Mouse (Mus musculus): ENCODE data around the gene Ifngr1. TPM values are rescaled to one million over a fixed set of nuclear protein-coding genes. Genes with fewer than 3 reads are reported as not detected.

Gene Ifngr1
- total and polyA plus RNA-seq, 3 experiments: 15.4 to 18.6 TPM; not detected in 1

DNA sequence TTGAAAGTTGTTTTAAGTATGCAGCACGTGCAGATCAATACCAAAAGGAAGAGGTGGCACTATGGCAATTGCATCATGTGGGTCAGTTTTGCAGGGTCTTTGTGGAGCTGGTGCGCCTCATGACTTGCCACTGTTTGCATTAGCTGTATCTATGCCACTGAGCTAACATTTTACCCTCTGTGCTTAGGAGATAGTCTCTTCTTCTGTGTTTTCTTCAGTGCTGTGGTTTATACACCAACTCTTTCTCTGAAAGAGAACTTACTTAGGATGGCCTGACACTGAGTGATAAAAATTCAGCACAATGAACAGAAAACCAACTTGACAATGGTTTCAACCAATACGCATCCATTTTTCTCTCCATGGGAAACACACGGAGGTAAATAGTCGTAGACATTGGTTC lies 5.9 kb upstream of the Ifngr1 start (continued):
- no peak for TF ChIP-seq CTCF (IDR thresholded peaks at IDR 0.05 in 2 of 3, conservative IDR thresholded peaks at IDR 0.05 in 1 of 3; ENCODE audit: control insufficient read depth in 1 of 3, insufficient read depth in 1 of 3, low read depth in 2 of 3, low read length in 3 of 3, poor library complexity in 1 of 3, severe bottlenecking in 1 of 3)
- TF ChIP-seq MYC (IDR thresholded peaks at IDR 0.05; ENCODE audit: low read depth, low read length): no peak
- TF ChIP-seq RCOR1 (IDR thresholded peaks at IDR 0.05; ENCODE audit: low read depth, low read length): no peak
- TF ChIP-seq ZMIZ1 (IDR thresholded peaks at IDR 0.05; ENCODE audit: low read depth, low read length): no peak
- TF ChIP-seq RAD21 (IDR thresholded peaks at IDR 0.05; ENCODE audit: low read depth, low read length): no peak
- TF ChIP-seq ZNF384 (IDR thresholded peaks at IDR 0.05; ENCODE audit: low read depth, low read length): no peak
- peak; percentile 52; the same call in 1 of the 2 replicates for TF ChIP-seq GATA1 (IDR thresholded peaks at IDR 0.05; ENCODE audit: low read depth, low read length)
- TF ChIP-seq E2F4 (IDR thresholded peaks at IDR 0.05; ENCODE audit: borderline replicate concordance, low read depth, low read length): no peak
- no peak for TF ChIP-seq MXI1 (IDR thresholded peaks at IDR 0.05; ENCODE audit: low read depth, low read length)
- no peak for TF ChIP-seq USF2 (IDR thresholded peaks at IDR 0.05; ENCODE audit: borderline replicate concordance in 1 of 2, insufficient read depth in 1 of 2, low read depth in 1 of 2, low read length in 2 of 2)
- no peak for TF ChIP-seq ELF1 (IDR thresholded peaks at IDR 0.05; ENCODE audit: low read depth, low read length)
- TF ChIP-seq TBP (IDR thresholded peaks at IDR 0.05; ENCODE audit: low read depth, low read length): no peak
- no peak for TF ChIP-seq CHD2 (IDR thresholded peaks at IDR 0.05; ENCODE audit: low read length)
- TF ChIP-seq GABPA (IDR thresholded peaks at IDR 0.05; ENCODE audit: low read depth, low read length): no peak
- no peak for TF ChIP-seq MEF2A (IDR thresholded peaks at IDR 0.05; ENCODE audit: extremely low read depth, insufficient replicate concordance, low read depth, low read length, poor library complexity, severe bottlenecking)
- TF ChIP-seq MAX (IDR thresholded peaks at IDR 0.05; ENCODE audit: low read length): 0 out of 2 replicates have a peak, but pooled peaks have one; percentile 29

DNA sequence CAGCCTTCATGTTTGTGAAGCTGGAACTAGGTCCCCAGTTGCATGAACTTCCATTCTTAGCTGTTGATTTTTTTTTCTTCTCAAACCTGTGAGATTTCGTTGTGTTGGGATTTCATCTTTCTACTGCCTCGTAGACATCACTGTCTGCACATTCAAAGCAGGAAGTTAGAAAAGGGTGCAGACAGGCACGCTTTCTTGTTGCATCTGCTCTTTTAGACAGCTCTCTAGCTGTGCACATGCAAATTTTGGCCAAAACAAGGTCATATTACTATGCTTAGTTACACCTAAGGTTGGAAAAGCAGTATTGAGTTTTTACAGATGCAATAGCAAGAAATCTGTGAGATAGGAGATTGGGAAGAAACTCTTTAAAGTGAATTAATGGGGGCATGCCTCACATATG lies 4.5 kb upstream of the Ifngr1 start:
- DNase-seq (ENCODE audit: low read depth, low spot score): no peak
- H3K27me3 ChIP-seq (ENCODE audit: control insufficient read depth in 1 of 2, insufficient read depth in 2 of 2, low read length in 2 of 2): no peaks in the 10 kb centered on the region
- no peaks in the 10 kb centered on the region for H3K9me3 ChIP-seq (replicated peaks; ENCODE audit: insufficient read depth, low read length)
- H3K36me3 ChIP-seq (ENCODE audit: control insufficient read depth in 1 of 2, insufficient read depth in 2 of 2, low read length in 2 of 2): peaks cover 0 to 46% of the 10 kb centered on the region in 2 experiments; a peak in 2 of 4 replicates
- H3K27ac ChIP-seq (ENCODE audit: control insufficient read depth, low read depth, low read length): no peak overlapping the region
- peaks cover 2% of the 10 kb centered on the region; the same call in 1 of the 2 replicates for H3K79me2 ChIP-seq (ENCODE audit: control insufficient read depth, insufficient read depth, low read length, poor library complexity)
- no peak overlapping the region for H3K9ac ChIP-seq (ENCODE audit: control insufficient read depth, low read depth, low read length, poor library complexity, severe bottlenecking)
- no peak overlapping the region for H3K4me3 ChIP-seq (ENCODE audit: control insufficient read depth in 1 of 2, insufficient read depth in 1 of 2, low read depth in 2 of 2, low read length in 2 of 2)
- peaks cover 31% of the 10 kb centered on the region in 2 experiments for H3K4me1 ChIP-seq (ENCODE audit: control insufficient read depth in 1 of 2, insufficient read depth in 2 of 2, low read length in 2 of 2)
- TF ChIP-seq MAX (IDR thresholded peaks at IDR 0.05; ENCODE audit: low read length) (no peak), USF2 (IDR thresholded peaks at IDR 0.05; ENCODE audit: borderline replicate concordance in 1 of 2, insufficient read depth in 1 of 2, low read depth in 1 of 2, low read length in 2 of 2) (no peak), GATA1 (IDR thresholded peaks at IDR 0.05; ENCODE audit: low read depth, low read length) (no peak), UBTF (IDR thresholded peaks at IDR 0.05; ENCODE audit: borderline replicate concordance, insufficient read depth, low read depth, low read length) (no peak), JUND (IDR thresholded peaks at IDR 0.05; ENCODE audit: low read depth, low read length) (no peak), MXI1 (IDR thresholded peaks at IDR 0.05; ENCODE audit: low read depth, low read length) (no peak), CTCF (IDR thresholded peaks at IDR 0.05 in 2 of 3, conservative IDR thresholded peaks at IDR 0.05 in 1 of 3; ENCODE audit: control insufficient read depth in 1 of 3, insufficient read depth in 1 of 3, low read depth in 2 of 3, low read length in 3 of 3, poor library complexity in 1 of 3, severe bottlenecking in 1 of 3) (no peak), NELFE (IDR thresholded peaks at IDR 0.05; ENCODE audit: low read depth, low read length) (no peak), KAT2A (conservative IDR thresholded peaks at IDR 0.05; ENCODE audit: low read depth, low read length) (no peak), ZNF384 (IDR thresholded peaks at IDR 0.05; ENCODE audit: low read depth, low read length) (no peak), MEF2A (IDR thresholded peaks at IDR 0.05; ENCODE audit: extremely low read depth, insufficient replicate concordance, low read depth, low read length, poor library complexity, severe bottlenecking) (no peak), ZMIZ1 (IDR thresholded peaks at IDR 0.05; ENCODE audit: low read depth, low read length) (no peak)

Measured in MEL (cell line).